Mouse (Mus musculus) stomach, adult 2 months (tissue): ENCODE data around the gene Drc7. TPM values are rescaled to one million over a fixed set of nuclear protein-coding genes. Genes with fewer than 3 reads are reported as not detected.

Experiments used
- polyA plus RNA-seq: library from polyadenylated mRNA; depleted of rRNA; stranded (reverse); fragments of >200 nt; gene quantifications from 2 replicates; pipeline ENCODE4 v1.2.3, GENCODE M21; 2012; rRNA removed

Gene Drc7
- polyA plus RNA-seq = not detected in 2 replicates

DNA sequence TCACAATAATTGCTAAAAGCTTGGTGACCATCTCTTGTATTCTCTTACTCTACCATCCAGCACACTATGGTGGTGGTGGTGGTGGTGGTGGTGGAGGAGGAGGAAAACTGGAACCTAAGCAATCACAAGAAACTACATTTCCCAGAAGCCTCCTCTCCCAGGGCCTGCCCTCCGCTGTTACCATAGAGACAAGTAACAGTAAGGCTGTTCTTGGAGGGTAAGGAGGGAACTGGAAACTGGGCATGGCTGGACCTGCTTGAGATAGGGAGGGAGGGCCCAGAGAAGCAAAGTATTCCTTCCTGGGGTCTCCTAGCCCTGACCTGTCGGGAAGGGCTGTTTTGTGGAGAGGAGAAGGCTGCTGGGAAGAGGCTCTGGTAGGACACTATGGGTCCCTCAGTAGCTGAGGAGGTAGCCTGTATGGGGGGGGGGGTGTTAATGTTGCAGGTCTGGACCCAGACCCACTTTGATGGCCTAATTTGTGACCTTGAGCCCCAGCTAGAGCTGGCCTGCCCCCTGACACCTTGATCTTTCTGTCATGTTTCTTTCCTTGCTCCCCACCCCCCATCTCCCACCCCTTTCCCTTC, at the start of gene Drc7:
Gene Drc7, plus strand, starts transcription at position 177 of the 584 bp plus-strand sequence.

DNA sequence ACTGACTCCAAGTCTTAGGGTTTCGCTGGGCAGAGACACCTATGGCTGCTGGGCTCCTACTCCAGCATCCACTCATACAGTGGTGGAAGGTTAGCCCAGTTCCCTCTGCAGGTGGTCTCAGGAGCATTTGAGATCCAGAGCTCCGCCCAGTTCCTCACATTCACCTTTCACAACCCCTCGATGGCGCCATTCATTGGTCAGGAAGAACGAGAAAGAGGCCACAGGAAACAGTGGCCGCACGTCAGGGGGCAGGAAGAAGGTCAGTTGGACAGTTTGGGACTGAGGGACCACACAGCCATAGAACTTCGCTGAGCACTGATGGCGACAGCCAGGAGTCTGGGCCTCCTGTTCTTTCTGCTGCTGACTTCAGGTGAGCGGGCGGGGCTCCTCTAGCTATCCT, 37.5 kb upstream of the Drc7 start, which contains the start of gene Adgrg3:
Gene Adgrg3, plus strand, starts transcription at position 242 of the 400 bp plus-strand sequence.

DNA sequence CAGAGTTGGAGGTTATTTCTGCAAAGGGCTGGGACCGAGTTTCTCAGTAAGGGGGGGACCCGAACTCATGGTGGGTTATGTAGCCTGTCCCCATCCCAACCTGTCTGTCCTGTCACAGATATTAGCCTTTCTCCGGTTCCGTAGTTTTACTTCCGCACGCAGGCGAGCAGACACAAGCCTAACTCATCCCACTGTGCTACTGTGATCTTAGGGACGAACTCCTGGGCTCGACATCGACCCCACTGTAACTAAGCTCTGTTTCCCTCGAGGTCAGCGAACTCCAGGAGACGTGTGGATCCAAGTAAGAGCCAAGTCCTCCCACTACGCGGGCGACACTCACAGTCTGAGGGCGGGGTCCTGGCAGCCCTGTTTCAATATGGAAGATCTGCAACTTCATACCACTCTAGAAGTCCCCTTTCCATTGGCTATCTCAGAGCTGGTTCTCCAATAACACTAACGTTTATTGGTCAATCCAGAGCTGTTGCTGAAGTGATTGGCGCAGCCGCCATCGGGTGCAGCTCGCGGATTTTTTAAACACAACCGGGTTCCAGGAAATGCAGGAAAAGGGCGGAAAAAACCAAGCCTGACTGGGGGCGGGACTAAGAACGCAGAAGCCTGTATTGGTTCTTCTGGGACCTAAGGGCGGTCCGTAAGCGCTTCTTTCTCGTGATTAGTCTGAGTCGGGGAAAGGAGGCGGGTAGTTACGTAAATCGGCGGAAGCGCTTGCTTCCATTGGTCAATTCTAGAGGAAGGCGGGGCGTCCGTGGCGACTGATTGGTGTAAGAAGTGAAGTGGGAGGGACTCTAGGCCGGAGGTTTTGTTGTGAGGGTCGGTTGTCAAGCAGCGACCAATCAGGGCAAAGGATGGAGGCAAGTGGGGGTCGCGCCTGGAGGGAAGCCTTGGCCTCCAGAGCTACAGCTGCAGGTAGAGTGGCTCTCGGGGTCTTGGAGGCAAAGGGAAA, 25.8 kb downstream of the Drc7 start, which contains the start of gene Katnb1:
Gene Katnb1, plus strand, starts transcription at position 806 of the 961 bp plus-strand sequence.

Other genes with a start within 250 kb of the Drc7 start
- 0.25 and 0.60 TPM in 2 replicates for gene Ccl17, start 244.7 kb upstream of the Drc7 start, polyA plus RNA-seq
- gene Coq9, start 216.8 kb upstream of the Drc7 start, polyA plus RNA-seq = 142 and 188 TPM in 2 replicates
- gene Ciapin1, start 216.7 kb upstream of the Drc7 start, polyA plus RNA-seq = 36.6 and 43.9 TPM in 2 replicates
- 25.0 and 28.4 TPM in 2 replicates for gene Polr2c, start 197.7 kb upstream of the Drc7 start, polyA plus RNA-seq
- 23.7 and 26.4 TPM in 2 replicates for gene Dok4, start 178.8 kb upstream of the Drc7 start, polyA plus RNA-seq
- gene Ccdc102a, start 137.0 kb upstream of the Drc7 start, polyA plus RNA-seq = 7.0 and 11.3 TPM in 2 replicates
- gene Adgrg5, start 131.4 kb upstream of the Drc7 start, polyA plus RNA-seq = 1.0 and 1.4 TPM in 2 replicates
- 97.9 and 117 TPM in 2 replicates for gene Adgrg1, start 80.4 kb upstream of the Drc7 start, polyA plus RNA-seq
- 1.7 and 2.5 TPM in 2 replicates for gene Adgrg3, start 37.4 kb upstream of the Drc7 start, polyA plus RNA-seq
- 9.2 and 10.0 TPM in 2 replicates for gene Katnb1, start 26.1 kb downstream of the Drc7 start, polyA plus RNA-seq
- gene Kifc3, start 147.7 kb downstream of the Drc7 start, polyA plus RNA-seq = 40.5 and 53.3 TPM in 2 replicates